Mouse (Mus musculus) lung, postnatal 0 days (tissue): Measurements from ENCODE around the gene Riox1.

Experiments used
- CTCF ChIP-seq: IDR thresholded peaks from 2 replicates; pipeline ENCODE4 v1.5.1; 2016; ENCODE audit warnings: antibody characterized with exemption, mild to moderate bottlenecking
- EP300 ChIP-seq: IDR thresholded peaks from 2 replicates; pipeline ENCODE4 v1.6.1; 2016; ENCODE audit warnings: antibody characterized with exemption, mild to moderate bottlenecking, control low read depth

DNA sequence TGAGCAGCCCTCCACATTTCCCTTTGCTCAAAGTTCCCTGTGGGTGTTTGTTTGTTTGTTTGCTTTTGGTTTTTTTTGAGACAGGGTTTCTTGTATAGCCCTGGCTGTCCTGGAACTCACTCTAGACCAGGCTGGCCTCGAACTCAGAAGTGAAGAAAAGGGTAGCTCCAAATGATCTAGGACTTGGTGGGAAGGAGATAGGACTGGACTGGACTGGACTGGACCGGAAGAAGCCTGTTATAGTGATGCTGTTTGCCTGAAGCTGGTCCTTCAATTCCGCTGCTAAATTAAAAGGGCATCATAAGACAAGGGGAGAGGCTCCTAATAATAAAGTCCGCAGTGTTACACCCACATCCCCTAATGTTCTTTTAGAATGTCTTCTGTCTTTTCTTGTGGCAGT is 38.1 kb downstream of the Riox1 start:
- TF ChIP-seq CTCF (no peak), EP300 (no peak; the same call in 1 of the 2 replicates)
